Mouse (Mus musculus) gastrocnemius, adult 8-10 months (tissue): Measurements from ENCODE around the gene Vrk1. TPM values are rescaled to one million over a fixed set of nuclear protein-coding genes. Genes with fewer than 3 reads are reported as not detected.

Experiments used
- DNase-seq, 2 experiments: peaks; one replicate each; pipeline ENCODE4 v3.0.0; 2022; ENCODE audit warnings: low spot score in 2 of 2
- total RNA-seq, 4 experiments: library from RNA; stranded (reverse); gene quantifications; 2 replicates each; pipeline ENCODE4 v1.2.4; 2022

The Vrk1 gene
- total RNA-seq, 4 experiments from 2014 or later = 3.4 to 4.4 (median 3.8) TPM

DNA sequence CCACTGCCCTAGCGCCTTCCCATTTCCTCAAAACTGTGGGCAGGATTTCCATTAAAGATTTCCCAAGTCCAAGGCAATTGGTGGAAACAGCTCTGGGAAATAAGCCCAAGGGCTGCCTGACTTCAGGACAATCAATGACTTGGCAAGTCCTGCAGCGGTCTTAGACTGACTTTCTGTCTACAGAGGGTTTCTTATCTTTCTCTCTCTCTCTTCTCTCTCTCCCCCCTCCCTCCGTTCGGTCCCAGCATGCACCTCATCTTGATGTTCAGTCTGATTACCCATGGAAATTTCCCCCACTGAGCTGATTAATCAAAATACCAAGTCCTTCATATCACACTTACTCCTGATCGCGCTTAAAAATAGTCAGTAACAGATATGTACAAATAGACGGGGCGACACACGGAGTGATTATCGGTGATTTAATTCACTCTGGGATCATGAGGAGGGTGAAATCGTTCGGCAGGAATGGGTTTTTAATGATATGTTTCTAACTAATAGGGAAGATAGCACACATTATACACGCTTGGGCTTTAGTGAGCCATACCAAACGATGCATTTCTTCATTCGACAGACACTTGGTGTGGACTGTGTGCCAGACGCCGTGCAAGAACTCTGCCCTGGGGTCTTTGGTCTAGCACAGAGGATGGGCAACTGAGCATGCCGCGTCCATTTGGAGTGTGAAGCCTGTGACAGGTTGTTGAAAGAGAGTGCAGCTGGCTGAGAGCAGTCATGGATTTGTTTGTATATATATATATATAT is 12.8 kb upstream of the Vrk1 start:
- no peak for DNase-seq

DNA sequence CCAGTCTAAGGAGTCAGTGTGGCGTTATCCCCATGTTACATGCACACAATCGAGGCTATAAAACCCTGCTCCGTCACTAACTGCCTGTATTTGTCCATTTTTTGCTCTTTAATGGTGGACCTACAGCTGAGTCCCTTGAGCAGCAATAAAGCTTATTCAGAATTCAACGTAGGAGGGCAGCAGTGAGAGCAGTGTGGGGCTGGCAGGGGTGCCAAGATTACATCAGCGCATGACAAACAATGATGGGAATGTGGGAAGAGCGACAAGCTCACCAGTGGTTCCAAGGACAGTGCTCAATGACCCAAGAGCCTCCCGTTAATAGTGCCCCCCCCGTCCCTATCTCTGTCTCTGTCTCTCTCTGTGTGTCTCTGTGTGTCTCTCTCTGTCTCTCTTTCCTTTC is 8.3 kb upstream of the Vrk1 start:
- no peak for DNase-seq

GRCm38 (mm10) chr12:106004719-106005118 is 5.3 kb upstream of the Vrk1 start:
- DNase-seq = no peak

GRCm38 (mm10) chr12:106006218-106006617 is 3.8 kb upstream of the Vrk1 start:
- DNase-seq = no peak

DNA sequence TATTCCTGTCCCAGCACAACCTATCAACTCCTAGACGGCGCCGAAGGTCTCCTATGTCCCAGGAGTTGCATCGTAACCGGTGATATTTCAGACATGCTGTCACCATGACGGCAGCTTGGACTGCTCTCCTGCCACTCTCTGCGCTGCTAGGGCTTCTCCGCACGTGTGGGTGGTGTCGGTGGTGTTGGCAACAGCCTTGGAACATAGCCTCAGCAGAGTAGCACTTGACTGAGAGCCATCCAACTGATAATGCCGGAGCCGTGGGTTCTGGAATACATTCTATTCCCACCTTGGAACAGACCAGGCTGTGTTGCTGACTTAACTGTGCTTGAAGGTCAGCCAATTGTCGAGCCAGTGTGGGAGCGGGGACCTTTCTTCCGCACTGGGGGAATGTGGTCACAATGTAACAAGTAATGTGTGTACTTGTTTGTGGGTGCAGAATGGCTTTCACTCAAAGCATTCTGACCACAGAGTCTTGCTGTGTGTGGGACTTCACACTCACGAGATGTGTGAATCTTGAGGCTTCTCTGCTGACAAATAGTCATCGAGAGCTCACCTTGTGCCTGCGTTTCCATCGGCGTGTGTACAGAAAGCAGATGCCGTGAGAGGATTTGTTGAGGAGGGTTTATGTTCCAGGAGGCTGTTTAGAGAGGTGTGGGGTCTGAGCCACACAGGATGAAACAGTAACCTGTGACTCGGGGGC is 1.5 kb upstream of the Vrk1 start:
- no peak for DNase-seq

GRCm38 (mm10) chr12:106009122-106009870 is 732 bp upstream of the Vrk1 start:
- no peak for DNase-seq

DNA sequence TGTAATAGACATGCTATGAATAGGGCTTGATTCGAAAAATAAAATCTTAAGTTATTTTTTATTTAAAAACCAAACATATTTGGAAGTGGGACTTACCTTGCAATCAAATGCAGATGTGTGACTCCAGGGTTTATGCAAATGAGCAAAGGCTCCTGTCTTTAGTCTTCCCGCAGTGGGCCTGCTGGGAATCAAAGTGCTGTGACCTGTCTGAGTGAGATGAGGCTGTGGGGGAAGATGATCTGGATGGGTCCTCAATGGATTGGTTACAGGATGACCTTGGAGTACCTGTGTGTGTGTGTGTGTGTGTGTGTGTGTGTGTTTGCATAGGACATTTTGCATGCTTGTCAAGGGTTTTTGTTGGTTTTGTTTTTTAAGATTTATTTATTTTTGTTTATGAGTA is 2.1 kb downstream of the Vrk1 start:
- DNase-seq = no peak

GRCm38 (mm10) chr12:106016265-106017012 is 6.4 kb downstream of the Vrk1 start:
- DNase-seq = no peak

DNA sequence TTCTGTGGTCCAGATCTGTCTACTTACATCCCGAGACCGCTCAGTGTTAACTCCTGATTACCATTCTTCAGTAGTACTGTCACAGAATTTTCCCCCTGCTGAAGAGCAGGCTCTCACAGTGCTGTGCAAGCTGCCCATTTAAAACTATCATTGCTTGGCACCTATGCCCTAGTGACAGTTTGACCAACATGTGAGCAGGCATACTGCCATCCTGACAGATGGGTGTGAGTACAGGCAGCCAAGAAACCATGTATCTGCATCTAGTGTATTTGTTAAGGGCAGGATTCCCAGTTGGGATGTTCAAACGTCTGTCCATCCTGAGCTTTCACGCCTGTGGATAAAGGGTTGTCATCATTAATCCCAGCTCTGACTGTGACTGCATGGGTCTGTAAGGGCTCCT is 10.0 kb downstream of the Vrk1 start:
- DNase-seq = no peak

DNA sequence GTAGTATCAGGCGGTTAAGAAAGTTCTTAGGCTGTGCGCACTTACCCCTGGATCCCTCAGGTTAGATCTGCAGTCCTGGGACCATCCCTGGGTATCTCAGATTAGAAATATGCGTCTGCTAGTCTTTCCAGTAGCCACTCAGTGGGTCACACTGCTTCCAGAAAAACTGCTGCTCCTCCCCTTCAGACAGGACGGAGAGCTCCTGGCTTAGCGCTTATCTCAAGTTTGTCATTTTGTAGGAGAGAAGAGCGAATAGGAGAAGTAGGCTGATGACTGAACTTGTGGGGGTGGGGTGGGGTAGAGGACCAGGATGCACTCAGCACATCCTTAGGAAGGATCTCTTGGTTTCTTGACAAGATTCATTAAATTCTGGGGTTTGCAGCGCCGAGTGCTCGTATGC is 13.6 kb downstream of the Vrk1 start:
- DNase-seq = no peak

DNA sequence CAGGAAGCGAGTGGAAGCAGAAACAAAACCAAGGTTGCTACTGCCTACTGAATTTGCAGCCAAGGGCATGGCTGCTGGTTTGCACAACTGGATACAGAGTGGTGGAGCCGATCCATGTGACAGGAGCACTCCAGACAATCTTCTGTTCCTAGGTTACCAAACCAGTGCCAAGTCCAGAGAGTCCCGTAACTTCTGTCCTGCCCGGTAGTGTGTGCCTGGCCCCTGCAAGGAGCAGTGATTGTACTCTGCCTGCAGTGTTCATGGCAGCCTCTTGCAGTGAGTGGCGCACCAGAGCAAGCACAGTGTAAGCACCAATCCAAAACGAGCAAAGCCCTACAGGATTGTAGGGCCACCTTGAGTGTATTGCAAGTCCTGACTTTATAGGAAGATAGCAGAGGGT is 15.4 kb downstream of the Vrk1 start:
- no peak for DNase-seq

- no peak for DNase-seq
Observed at GRCm38 (mm10) chr12:106026385-106027134, 16.5 kb downstream of the Vrk1 start.

- no peak for DNase-seq
Observed at GRCm38 (mm10) chr12:106027372-106027771, 17.3 kb downstream of the Vrk1 start.

- no peak for DNase-seq
Observed at GRCm38 (mm10) chr12:106029582-106029981, 19.6 kb downstream of the Vrk1 start.

- DNase-seq = no peak
Observed at GRCm38 (mm10) chr12:106030146-106030745, 20.2 kb downstream of the Vrk1 start.

GRCm38 (mm10) chr12:106030796-106031195 is 20.8 kb downstream of the Vrk1 start:
- no peak for DNase-seq

- no peak for DNase-seq
Observed at GRCm38 (mm10) chr12:106031916-106032315, 21.9 kb downstream of the Vrk1 start.

DNA sequence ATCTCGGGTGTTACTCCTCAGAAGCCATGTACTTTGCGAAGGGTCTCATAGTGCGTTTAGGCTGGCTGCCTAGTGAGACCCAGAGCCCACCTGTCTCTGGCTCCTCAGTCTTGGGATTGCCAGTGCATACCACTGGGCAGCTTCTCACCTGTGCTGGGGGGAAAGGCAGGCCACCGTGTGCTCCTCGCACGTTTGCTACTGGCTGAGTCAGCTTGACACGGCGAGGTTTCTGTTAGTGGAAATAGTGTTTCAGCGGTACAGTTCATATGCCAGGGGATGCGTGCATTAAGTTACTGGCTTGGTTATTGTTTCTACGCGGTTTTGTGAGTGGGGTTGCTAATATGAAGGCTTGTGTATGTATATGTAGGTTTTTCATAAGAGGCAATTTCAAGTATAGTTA is 22.3 kb downstream of the Vrk1 start:
- DNase-seq = no peak

DNA sequence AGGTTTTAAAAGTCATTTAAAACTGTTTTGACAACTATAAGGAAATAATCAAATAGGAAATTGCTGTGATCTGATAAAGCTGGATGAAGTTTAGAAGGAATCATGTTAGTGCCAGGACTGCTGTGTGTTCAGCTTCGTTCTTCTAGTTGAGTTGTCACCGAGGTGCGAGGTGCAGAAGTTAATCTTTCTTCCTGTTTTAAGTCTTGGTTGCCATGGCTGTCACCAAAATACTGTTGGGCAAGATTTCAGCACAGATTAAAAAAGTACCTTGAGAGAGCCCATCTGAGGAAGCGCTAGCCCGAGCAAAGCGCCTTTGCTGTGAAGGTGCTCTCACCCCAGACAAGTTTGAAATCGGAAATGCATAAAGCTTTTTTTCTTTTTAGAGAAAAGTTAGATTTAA is 24.2 kb downstream of the Vrk1 start:
- DNase-seq = no peak

GRCm38 (mm10) chr12:106034761-106035160 is 24.7 kb downstream of the Vrk1 start:
- no peak for DNase-seq
